Mouse (Mus musculus): Measurements from ENCODE around the gene Birc5. TPM values are rescaled to one million over a fixed set of nuclear protein-coding genes. Genes with fewer than 3 reads are reported as not detected.
A peak's percentile ranks its signal among the peaks of the same experiment; 100 is the strongest.
"Not testable (repeated sequence)": the region's sequence is repeated elsewhere in the genome, so short reads cannot be mapped to it uniquely, and the experiment has no call there.

Birc5 gene
- total RNA-seq (2021) = 5.2 and 8.5 TPM in 2 replicates
- long read RNA-seq, transcript Birc5-201 (4 exons, 947 nt) = major isoform, 7 of 10 reads
- long read RNA-seq, partial matches to known transcripts = 3 of 10 reads
- long read RNA-seq, other reads (novel, unspliced or antisense) = 0 of 10 reads

DNA sequence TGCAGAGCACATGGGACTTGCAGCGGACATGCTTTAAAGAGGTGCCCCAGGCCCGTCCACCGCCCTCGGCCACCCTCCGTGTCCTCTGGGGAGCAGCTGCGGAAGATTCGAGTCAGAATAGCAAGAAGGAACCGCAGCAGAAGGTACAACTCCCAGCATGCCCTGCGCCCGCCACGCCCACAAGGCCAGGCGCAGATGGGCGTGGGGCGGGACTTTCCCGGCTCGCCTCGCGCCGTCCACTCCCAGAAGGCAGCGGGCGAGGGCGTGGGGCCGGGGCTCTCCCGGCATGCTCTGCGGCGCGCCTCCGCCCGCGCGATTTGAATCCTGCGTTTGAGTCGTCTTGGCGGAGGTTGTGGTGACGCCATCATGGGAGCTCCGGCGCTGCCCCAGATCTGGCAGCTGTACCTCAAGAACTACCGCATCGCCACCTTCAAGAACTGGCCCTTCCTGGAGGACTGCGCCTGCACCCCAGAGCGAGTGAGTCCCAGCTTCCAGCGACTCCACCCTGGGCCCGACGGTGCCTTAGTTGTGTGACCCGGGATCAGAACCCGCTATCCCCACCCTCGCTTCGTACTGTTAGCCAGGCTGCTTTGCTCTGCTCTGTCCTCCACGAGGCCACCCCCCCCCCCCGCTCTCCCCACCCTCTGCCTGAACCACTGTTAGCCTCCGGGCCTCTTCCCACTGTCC, at the start of gene Birc5:
Gene Birc5 (plus strand): TSS at position 267 of the 687 bp plus-strand sequence.
- peak; percentile 97 for DNase-seq

DNA sequence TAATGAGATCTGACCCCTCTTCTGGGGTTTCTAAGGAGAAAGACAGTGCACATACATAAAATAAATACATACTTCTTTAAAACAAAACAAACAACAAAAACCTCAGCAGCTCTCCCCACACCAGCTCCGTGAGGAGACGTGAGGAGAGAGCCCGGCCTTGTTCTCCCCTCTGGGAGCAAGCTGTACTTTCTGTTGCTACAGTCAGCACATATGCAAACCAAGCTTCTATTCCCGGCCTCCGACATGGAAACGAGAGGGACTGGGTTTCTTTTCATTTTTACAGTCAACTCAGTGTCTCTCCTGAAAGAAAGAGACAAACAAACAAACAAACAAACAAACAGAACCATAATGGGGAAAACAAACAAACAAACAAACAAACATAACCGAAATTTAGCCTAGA, 49.0 kb upstream of the Birc5 start:
- no peak for DNase-seq

- DNase-seq = no peak
These were observed 47.4 kb upstream of the Birc5 start for GRCm38 (mm10) chr11:117801650-117802049.

GRCm38 (mm10) chr11:117803166-117803688, 45.8 kb upstream of the Birc5 start:
- no peak for DNase-seq

GRCm38 (mm10) chr11:117806781-117807180, 42.3 kb upstream of the Birc5 start:
- DNase-seq = no peak

- peak; percentile 79 for DNase-seq
These were observed 39.4 kb upstream of the Birc5 start, which contains the start of the genes Gm20708 and Syngr2 for GRCm38 (mm10) chr11:117809407-117810311. Gm20708 (plus strand) TSS chr11:117809668. Syngr2 (plus strand) TSS chr11:117809668.

DNA sequence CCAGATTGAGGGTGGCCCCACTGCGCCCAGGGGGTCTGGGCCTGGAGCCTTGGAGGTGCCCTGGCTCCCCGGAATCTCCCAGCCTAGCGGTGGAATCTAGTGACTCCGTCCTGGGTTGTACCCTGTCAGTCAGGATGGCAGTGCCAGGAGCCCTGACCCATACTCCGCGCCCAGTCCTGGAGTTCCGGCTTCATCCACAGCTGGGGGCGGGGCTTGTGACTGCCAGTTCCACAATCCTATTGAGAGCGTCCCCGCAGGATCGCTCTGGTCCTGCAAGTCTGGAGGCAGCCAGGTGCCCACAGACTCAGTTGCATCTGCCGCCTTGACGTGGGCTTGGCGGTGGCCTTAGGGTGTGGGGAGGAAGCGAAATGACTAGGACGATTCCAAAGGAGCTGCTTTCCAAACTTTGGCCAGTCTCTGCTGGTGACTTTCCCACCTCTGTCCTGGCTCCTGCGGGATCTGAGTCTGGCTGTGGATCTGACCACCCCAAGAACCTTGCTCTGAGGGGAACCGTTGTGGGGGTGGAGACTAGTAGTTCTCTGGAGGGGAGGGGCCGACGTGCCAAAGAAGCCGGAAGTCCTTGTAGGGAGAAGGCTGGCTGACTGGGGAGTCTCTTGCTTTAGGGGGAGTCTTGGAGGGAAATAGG, 38.5 kb upstream of the Birc5 start:
- peak; percentile 93 for DNase-seq

- no peak for DNase-seq
These were observed 35.2 kb upstream of the Birc5 start for GRCm38 (mm10) chr11:117813867-117814266.

- no peak for DNase-seq
These were observed 34.2 kb upstream of the Birc5 start for GRCm38 (mm10) chr11:117814704-117815366.

DNA sequence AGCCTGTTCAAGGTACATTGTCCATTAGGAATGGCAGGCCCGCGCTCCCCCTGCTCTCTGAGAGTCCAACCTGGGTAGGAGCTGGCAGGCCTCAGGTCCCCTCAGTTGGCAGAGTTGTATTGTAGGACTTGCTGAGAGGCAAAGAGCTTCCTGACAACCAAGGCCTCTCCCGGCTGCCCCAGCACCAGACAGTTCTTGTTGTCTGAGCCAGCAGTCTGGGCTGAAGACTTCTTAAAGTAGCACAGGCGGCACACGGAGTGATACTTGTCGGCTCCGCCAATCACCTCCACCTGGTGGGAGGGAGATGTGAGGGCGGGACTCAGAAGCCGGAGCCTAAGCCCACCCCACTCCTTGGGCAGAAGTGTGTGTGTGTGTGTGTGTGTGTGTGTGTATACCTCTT, 33.2 kb upstream of the Birc5 start:
- not testable (repeated sequence) for DNase-seq

DNA sequence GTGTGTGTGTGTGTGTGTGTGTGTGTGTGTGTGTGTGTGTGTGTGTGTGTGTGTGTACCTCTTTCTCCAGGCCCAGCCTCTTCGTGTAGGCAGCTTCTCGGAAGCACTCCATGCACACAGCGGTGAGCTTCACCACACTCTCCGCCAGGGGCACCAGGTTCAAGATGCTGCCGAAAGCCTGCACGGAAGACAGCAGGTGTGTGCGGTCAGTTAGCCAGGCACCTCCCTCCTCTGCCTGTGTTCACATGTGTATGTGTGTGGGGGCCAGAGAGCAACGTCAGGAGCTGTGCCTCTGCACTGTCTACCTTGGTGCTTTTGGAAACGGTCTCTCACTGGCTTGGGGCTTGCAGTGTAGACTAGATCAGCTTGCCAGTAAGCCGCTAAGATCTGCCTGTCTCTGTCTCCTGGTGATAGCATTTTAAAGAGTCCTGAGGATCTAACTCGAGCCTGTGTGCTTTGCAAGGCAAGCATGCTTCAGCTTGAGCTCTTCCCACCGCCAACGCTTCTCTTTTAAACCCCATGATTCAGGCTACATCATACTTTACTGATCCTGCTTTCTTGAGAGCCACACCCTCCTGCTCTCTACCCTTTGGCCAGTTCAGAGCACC, 32.6 kb upstream of the Birc5 start:
- DNase-seq = no peak

GRCm38 (mm10) chr11:117819095-117819494, 30.0 kb upstream of the Birc5 start:
- DNase-seq = no peak

- DNase-seq = no peak
These were observed 28.9 kb upstream of the Birc5 start for GRCm38 (mm10) chr11:117820173-117820572.

DNA sequence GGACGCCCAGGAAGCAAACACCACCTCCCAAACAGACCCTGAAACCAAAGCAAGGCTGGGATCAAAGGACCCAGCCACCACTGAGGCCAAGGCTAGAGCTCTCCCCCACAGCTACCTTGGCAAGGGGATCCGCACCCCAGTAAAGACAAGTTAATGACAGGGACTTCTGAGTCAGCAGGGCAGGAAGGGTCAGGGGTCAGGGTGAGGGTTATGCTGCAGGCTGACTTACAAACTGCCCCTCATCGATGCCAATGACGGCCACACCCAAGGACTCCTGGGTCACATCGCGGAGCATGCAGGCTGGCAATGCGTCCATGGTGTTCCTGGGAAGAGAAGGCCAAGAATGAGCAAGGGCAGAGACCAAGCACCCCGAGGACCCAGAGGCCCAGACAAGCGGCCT, 27.2 kb upstream of the Birc5 start:
- peak; percentile 22 for DNase-seq

DNA sequence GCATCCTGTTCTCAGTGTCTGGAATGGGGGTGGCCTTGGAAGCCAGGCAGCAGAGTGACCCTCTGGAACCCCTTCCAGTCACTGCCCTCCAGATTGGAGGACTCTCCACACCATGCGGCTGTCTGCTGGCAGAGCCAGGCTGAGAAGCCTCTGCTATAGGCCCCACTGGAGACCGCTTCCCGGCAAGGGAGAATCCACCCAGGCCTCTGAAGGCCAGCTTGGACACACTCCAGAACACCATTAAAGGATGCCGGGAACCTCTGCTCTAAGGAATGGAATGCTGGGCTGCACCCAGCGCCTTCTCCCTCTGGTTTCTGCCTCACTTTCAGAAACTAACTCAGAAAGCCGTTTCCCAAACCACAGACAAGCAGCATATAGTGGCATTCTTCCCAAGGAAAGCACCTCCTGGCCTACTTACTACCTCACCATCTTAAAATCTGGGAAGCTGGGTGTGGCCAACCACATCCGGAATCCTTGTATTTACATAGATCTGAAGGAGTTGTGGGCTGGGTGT, 26.3 kb upstream of the Birc5 start:
- peak; percentile 18 for DNase-seq

- no peak for DNase-seq
These were observed 25.6 kb upstream of the Birc5 start for GRCm38 (mm10) chr11:117823411-117823810.

DNA sequence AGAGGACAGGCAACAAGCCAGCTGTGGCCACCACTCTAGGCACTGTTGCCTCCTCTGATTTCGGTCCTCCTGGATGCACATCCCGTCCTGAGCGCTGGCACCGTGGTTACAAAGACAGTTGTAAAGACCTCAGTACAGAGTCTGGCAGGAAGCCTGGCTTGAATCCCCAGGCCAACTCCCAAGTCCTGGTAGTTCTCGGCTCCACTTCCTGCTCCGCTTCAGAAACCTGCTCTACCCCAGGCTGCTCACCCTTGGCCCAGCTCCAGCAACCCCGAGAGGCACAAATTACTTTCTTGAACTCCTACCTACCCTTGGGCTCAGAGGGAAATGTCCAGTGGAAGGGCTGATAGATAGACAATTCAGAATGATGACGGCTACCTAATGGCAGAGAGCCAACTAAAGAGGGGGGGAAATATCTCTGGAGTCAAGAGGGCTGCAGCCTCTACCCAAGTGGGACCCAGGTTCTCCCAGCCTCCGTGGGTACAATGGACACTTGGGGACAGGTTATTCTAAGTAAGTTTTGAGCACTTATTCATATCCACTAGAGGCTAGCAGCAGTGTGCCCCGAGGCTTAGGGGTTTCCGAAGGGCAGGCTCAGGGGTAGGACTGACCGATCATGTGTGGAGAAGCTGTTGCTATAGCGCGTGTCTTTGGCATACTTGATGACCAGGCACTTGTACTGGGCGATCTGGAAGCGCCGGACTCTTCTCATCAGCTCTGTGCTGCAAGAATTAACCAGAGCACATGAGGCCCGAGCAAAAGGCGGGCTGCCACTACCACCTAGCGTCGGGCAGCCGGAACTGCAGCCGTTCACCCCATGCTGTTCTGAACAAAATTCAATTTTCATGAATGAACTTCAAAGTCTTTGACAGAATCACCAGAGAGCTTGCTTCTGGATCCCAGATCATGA, 24.7 kb upstream of the Birc5 start:
- peak; percentile 78 for DNase-seq

DNA sequence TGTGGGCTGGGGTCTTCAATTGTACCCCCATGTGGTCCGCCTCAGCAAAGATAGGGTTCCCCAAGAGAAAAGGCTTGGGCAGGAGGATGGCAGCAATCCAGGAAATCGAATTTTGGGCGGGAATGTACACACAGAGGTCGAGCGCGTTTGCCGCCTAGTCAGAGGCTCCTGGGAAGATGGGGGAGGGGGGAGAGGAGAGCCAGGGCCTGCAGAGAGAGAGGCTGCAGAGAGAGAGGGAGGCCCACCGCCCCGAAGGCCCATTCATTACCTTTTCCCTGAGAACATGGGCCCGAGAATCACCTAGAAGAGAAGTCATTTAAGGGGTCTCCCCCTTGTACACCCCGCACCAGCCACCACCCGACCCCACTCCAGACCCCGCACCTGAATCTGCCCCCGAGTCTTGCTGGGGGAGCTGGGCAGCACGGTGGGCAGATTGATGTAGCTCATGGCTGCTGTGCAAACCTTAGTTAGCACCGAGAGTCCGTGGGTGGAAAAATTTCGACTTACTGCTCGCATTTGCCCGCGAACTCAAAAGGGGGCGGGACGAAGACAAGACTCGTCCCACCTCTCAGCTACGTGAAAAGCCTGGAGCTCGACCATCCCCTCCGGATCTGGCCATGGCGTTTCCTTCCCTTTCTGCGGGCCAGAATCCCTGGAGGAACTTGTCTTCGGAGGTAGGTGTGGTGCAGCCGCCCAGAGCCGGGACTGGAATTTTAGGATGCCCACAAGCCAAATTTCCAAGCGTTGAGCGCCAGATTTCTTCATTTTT, 23.5 kb upstream of the Birc5 start, which contains the start of the genes Afmid and Tk1:
Gene Afmid (plus strand): TSS at position 592 of the 769 bp plus-strand sequence.
Gene Tk1 (minus strand): TSS at position 760 of the 769 bp plus-strand sequence.
- DNase-seq = peak; percentile 68

DNA sequence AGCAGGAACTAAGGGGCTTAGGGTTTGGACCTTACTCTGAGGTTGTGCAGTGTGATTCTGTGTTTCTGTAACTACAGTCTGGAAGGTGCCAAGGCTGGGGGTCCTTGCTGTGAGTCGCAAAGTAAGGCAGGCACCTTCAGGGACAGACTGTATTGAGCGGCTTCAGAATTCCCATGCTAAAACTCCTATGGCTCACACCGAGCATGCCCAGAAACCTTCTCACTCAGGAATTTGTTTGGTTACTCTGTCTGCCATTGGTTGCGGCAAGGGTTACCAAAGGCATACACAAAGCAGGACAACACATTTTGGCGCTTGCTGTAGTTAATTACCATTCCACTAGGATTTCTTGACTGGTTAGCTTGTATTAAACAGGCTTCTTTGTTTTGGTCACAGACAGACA, 22.9 kb upstream of the Birc5 start:
- no peak for DNase-seq

All from adrenal gland, postnatal 25 days (tissue).